Mouse (Mus musculus) neural tube, embryonic 10.5 days (tissue): ENCODE data around the gene Flt1.

Experiments used
- DNase-seq: peaks from one replicate; pipeline ENCODE4 v3.0.0-alpha.2; 2017; ENCODE audit warnings: low spot score; ENCODE audit errors: extremely low spot score

The Flt1 gene

DNA sequence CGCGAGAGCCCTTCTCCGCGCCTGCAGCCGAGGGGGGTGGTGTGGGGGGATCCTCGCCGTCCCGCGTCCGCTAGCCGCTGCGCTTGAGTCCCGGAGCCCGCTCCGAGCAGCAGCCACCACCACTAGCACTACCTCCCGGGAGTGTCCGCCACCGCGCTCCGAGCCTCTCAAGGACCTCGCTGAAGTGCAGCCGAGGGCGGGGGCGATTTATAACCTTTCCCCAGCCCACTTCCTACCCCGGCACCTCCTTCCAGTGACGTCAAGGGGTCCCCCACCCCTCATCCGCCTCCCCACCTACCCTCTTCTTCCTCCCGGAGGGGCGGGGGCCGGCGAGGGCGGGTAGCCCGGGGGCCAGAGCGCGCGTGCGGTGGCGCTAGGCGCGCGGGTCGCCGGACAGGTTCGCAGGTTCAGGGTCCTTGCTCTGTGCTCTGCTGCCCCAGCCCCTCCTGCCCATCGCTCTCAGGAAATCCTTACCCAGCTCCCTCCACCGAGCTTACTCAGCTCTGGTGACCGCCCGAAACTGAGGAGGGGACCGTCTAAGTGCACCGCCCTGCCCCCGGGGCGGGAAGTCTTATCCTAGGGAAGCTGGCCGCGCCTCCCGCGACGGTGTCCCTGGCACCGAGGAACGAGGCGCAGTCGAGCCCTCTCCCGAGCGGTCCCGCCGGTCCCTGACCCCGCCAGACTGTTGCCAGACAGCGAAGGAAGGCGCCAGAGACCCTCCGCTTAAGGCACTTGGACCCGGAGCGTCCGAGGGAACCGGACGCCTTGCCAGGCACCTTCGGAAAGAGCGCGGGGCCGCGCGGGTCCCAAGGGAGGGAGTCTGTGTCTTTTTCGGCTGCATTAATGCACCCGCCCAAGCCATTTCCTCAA lies at the start of gene Flt1:
Flt1 (minus strand) TSS at position 181 of the 870 bp plus-strand sequence.
- DNase-seq = peak; percentile 61

DNA sequence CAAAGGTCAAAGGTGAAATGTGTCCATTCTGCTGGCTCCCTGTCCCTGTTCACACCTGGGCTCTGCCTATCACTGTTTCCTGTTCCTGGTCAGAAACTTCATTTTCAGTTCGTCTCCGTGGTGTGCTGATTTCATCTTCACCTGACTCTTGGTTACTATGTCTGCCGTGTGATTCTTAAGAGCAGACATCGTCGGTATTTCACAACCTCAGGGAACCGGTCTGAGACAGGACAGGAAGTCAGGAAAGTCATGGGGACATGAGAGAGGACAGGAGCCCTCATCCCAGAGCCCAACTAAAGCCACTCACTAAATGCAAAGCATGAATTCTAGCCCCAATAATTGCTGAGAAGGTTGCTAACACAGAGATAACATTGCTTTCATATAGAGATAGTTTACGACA lies 49.4 kb upstream of the Flt1 start:
- DNase-seq = no peak

DNA sequence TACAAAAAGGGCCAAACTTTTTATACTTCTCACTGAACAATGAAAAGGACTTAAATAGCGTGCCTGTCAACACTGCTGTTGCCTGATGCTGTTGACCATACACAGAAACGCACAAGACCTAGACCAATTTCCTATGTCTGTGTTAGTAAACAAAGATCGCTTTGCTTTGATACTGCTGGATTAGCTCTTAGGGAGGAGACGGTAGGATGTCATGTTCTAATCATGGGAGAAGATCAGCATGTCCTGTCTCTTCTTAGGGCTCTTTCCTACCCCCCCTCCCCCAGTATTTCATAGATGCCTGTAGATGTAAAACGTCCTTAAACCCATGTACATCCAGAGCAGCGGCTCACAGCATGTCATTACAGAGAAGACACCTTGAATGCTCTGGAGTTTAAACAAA lies 44.1 kb upstream of the Flt1 start:
- DNase-seq = no peak

DNA sequence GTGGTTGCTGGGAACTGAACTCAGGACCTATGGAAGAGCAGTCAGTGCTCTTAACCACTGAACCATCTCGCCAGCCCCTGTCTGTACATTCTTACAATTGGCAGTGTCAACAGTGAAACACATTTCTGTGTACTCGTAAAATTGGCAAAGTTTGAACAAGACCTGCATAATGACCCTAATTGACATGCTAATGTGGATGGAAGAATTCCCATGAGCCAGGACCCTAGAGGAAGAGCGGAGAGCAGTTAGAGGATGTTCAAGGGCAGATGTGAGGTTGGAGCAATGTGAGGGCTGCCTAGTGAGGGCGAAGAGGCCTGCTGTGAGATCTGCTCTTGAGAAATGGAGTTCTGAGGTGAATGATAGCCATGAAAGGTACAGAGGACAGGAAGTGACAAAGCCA lies 38.2 kb upstream of the Flt1 start:
- DNase-seq = no peak

DNA sequence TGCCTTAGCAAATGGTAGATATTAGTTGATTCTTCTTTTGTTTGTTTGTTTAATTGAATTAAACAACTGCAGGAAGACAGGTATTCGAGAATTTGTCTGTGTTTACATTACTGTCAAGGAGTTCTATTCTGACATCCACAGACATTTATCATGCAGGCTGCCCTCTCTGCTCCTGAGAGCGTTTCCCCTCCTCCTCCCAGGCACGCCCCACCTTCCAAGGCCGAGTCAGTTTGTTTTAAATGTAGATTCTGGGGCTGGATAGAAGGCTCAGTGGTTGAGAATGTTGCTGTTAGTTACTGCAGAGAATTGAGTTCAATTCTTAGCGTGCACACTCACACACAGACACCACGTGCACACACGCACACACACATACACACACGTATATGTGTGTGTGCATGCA lies 36.2 kb upstream of the Flt1 start:
- DNase-seq = no peak

DNA sequence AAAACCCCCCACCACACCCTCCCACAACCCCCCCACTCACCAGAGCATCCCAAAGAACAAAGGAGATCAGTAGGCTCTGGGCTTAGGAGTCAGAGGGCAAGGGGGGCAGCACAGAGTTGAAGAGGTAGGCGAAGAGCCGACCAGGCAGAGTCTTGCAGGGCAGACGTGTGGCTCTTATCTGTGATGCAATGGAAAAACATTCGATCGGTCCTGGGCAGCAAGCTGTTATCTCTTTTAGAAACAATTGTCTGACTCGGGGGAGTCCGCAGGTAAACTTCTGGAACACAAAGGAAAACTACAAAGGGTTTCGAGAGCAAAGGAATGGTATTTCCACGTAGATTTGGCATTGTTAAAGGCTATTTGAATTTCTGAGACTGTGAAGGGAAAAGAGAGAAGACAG lies 35.5 kb upstream of the Flt1 start:
- no peak for DNase-seq

DNA sequence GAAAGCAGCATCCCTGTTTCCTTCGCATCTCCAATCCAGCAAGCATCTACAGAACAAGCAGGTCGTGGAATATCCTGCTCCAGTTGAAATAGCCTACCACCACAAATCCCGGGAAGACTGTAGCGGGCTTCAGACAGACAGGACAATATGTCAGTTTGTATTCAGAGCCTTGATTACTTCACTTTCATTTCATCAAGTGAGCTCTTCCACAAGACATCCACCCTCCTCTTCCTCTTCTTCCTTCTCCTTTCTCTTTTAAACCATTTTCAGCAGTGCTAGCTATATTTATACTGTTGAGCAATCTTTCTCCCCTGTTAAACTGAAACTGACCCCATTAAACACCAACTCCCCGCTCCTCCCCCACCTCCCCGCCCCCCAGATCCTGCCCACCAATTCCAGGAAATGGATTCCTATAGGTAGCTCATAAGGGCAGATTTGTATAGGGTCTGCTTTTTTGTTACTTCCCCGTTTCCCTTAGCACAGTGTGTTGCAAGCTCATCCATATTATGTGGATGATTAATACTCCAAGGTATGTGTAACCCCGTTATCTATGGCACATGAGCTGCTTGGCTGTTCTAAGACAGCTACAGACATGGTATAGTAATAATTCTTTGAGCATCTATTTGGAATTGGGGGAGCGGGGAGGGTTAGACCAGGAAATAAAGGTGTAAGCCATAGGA lies 33.0 kb upstream of the Flt1 start:
- DNase-seq = no peak

DNA sequence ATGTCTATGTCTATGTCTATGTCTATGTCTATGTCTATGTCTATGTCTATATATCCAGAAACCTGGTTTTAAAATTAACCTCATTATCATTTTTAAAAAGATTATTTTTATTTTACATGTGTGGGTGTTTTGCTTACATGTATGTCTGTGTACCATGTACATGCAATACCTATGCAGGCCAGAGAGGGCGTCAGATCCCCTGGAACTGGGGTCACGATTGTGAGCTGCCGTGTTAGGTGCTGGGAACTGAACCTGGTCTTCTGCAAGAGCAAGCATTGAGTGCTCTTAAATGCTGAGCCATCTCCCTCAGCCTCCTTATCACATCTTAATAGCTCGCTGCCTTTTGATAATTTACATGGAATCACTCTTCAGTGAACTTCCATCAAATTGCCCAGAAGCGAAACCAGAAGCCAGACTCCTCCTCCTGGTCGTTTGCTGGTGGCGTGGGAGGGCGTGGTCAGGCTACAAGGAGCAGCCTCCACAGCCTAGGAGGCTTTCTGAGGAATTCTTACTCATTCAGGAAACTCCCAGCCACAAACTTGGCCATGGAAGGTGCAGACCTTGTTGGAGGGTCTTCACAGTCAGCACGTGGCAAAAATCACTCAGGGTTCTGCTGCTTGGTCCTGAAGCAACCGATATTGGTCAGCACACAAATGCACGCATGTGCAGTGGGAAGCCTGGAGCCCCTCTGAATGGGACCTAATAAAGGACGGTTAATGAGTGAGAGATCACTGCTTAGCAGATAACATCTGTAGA lies 32.2 kb upstream of the Flt1 start:
- no peak for DNase-seq

DNA sequence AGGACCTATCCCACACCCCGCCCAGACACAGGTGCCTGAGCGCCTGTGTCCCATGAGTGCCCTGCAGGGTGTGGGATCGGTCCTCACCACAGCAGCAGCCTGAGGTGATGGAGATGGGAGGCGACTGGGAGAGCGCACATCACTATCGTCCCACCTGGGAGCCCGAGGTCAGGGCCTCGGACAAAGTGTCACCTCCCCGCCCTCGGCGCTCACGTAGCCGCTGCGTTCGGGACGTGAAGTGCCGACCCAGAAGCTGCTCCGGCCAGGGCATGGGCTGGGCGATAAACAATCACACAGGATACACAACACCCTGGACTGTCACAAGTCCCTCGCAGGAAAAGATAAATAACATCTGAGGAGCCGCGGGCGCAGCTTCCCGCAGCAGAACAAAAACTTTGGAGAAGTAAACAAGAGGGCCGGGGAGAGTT lies 27.1 kb upstream of the Flt1 start:
- peak; percentile 33 for DNase-seq

DNA sequence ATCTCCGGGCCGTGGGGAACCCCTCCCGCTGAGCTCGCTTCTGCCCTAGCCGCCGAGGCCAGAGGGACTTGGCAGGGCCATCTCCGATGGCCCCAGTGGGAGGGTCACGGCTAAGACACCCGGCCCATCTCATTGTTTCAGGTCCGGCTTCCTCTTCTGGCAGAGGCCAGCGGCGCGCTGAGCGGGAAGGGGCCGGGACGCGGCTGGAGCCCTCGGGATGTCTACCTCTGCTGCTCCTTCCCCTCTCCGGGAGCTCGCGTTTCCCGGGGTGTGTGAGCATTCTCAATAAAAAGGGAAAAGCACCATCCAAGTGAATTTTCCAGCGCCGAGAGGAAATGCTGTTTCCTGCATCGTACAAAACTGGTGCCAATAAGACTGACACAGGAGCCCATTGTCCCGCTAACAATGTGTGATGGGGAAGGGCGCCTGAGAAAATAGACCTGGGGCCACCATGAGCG lies 25.9 kb upstream of the Flt1 start:
- peak; percentile 68 for DNase-seq

DNA sequence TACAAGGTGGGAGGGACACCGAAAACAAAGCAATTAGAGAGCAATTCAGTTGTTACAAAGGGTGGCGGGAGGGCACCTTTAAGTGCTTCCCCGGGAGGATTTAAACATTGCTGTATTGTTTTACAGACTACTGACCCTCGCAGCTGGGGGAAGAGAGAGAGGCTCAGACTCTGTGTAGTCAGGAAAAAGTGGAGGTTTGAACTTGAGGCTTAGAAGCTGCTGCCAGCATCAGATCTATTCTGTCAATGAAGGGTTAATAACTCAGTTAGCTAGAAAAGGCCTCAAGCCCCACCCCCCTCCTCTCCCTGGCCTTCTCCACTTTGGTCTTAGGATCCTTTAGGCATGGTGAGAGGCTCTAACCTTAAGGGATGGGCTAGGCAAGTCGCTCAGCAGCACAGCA lies 24.2 kb upstream of the Flt1 start:
- DNase-seq = peak; percentile 27

DNA sequence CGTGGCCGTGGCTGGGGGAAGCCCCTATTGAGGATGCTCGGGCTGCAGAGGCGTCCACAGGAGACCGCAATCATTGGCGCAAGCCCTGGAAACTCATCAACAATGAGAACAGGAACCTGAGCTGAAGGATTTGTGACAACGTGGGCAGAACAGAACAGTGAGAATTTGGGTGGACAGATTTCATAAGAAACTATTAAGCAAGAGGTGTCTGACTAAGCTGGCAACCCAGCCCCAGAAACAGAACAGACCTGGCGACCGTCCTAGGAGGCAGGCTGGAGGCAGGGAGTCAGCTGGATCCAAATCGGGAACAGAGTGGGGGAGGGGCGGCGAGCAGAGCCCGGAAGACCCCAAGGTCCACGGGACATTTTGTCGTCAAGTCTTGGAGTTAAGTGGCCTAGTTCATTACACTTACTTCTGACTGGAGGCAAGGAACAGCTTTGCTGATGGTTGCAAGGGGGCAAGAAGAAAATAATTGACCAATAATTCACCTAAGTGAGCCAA lies 22.3 kb upstream of the Flt1 start:
- peak; percentile 54 for DNase-seq

DNA sequence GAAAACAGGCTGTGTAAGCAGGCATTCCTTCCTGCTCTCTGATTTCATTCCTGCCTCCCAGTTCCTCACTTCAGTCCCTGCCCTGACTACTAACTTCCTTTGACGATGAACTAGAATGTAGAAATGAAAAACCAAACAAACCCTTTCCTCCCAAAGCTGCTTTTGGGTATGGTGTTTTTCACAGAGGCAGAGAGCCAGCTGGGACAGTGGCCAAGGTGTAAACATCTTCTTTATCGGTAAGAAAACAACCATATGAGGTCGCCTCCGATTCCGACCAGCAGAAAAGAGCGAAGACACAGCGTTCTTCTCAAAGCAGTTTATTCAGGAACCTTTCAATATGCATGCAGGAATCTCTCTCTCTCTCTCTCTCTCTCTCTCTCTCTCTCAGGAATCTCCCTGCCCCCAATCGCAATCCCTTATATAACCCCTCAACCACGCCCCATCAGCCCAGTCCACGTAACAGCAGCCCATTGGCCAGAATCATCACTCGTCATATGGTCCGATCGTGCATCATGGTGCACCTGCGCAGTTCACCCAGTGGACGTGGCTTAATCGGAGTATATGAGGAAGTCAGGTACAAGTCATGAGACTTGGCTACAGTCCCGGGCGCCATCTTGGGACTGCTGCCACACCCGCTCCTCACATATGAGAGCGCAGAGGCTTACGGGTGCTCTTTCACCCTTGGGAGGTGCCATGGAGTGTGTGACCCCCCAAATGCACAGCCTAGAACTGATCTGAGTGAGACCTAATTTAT lies 19.3 kb upstream of the Flt1 start:
- DNase-seq = no peak

DNA sequence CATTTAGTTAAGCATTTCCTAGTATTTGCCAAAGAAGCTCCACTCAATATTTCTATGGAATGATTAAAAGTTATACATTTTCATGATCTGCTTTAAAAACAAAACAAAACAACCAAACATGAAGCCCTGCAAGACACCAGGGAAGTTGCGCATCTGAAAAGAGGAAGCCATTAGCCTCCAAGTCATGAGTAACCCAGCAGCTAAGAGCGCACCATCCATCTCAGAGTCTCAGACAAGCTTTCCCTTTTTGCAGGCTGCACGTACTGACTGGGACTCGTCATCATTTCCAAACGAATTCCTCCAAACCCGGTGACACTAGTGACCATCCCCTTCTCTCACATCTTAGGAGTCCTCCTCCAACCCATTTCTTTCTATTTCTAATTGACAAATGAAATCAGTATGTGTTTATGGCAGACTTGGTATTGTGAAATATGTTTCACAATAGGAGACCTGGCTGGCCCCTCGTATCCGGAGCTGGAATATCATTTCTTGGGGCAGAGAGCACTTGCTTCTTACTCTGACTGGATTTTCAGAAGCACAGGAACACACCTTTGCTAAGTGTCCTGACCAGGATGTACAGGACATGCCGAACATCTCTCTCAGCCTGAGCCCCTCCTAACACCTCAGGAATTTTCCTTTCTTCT lies 16.8 kb upstream of the Flt1 start:
- DNase-seq = no peak

DNA sequence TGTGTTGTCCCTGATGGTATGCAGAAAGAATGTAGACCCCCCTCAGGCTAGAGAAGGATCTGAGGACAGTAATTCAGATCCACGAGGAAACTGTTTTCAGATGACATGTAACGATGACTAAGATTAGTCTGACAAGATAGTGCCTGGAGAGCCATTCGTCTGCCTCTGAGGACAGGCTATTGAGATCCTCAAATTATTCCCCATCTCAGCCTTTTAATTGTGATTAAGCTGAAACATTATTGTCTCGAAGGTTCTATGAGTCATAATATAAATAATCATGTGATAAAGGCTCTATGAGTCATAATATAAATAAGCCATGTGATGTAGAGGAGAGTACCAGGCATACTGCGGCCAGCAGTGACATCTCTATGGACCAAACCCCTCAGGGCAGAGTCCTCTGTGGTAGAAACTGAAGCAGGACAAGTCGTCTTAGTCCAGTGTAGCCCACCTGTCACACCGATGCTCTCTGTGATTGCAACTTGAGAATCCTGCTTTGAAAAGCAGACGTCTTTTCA lies 11.0 kb upstream of the Flt1 start:
- DNase-seq = no peak

DNA sequence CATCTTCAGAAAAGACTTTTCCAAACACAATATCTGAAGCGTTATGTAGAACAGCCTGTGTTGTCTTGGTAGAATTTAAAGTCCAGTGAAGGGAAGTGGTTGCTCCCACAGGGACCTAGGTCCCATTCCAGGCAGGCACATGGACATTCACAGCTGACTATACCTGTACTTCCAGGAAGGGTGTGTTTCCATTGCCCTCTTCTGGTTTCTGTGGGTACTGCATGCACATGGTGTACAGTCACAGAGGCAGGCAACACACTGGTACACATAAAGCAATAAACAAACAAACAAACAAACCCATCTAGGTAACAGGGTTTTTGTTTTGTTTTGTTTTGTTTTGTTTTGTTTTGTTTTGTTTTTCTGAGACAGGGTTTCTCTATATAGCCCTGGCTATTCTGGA lies 7.9 kb upstream of the Flt1 start:
- no peak for DNase-seq

DNA sequence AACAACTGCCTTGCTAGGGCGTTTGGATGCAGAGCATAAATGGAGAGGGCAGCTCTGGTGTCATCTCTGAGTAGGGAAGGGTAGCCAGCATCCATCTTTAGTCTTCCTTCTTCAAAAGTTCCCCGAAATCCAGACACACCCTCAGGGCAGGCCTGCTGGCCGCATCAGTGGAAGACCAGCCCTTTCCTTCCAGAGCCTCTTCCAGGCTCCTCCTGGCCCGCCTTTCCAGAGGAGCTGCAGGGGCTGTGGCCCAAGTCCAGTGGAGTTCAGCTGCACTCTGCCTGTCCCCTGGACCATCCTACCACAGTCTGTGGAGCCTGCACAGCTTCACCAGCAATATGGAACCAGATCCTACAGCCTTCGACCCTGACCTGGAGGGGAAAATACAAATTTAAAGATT lies 7.1 kb upstream of the Flt1 start:
- no peak for DNase-seq

DNA sequence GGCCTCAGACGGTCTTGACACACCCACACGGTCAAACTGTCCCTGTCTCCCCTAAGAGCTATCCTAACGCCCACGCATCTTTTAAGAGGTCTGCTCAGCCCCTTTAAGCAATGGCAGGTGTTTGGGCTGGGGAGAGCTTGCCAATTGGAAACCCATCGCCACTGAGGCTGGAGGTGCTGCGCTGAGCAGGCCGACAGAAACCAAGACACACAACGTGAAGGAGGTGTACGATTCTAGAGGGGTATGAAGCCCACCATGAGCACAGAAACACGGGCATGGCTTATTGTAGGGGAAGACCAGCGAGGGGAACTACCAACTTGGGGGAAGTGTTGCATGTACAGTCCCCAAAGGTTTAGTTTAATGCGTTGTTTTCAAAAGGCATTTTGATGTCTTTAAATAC lies 1.7 kb upstream of the Flt1 start:
- DNase-seq = peak; percentile 30

DNA sequence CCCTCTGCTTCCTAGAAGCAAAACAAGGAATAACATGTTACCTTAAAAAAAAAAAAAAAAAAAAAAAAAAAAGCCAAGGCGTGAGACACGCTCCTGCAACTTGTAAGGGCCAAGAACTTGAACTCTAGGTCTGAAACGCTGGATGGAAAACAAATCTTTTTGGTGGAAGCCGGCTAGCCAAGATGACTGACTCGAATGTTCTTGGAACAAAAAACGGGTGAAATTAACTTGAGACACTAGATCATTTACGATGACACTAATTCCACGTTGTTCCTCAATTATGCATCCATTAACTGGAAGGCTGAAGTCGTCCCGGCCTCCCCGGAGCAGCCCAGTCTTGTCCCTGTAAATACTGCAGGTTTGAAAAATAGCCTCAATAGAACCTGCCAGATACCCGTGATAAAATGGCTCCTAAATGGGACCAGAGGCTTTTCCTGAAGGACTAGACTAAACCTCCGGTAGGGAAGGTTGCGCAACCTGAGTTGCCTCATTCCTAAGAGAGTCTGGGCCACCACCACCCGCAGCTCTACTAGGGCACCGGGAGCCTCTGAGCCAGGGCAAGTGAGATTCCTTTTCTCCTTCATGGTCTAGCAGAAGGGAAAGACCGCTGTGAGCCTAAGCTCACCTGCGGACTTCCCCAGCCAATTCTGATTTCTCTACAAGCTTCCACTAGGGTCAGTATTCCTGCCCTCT lies 1.0 kb upstream of the Flt1 start:
- peak; percentile 35 for DNase-seq
